Mouse (Mus musculus): ENCODE data around the gene 4932438H23Rik. TPM values are rescaled to one million over a fixed set of nuclear protein-coding genes. Genes with fewer than 3 reads are reported as not detected.

Gene 4932438H23Rik
- polyA plus RNA-seq, 1 experiment from 2014 or later = not detected

DNA sequence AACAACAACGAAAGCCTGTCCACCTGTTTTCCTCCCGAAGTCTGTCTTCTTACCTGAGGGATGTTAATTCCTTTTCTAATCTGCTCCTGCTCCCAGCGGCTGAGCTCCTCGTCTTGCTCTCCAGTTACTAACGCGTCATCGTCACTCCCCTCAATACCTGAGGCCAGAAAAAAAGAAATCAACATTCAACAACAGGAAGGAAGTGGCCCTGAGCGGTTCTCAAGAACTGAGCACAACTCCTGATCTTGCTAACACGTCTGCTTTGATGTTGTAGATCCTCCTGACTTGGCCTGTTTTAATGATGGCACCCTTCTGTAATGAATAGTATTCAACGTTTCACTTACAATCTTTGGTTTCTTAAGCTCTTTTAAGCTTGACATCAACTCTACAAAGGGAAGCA lies 59.1 kb downstream of the 4932438H23Rik start:
- Histone ChIP-seq H3K9me3 (ENCODE audit: control insufficient read depth, low read length) (no peaks in the 10 kb centered on the region), H3K9ac (ENCODE audit: low read length) (no peak overlapping the region), H3K4me3 (ENCODE audit: low read depth, low read length) (no peak overlapping the region), H3K4me2 (ENCODE audit: low read length) (no peak overlapping the region), H3K27me3 (replicated peaks; ENCODE audit: control insufficient read depth, insufficient read depth, low read length) (no peaks in the 10 kb centered on the region), H3K27ac (ENCODE audit: low read depth) (no peak overlapping the region), H3K36me3 (ENCODE audit: control insufficient read depth, insufficient read depth, low read length) (peaks cover 94% of the 10 kb centered on the region), H3K4me1 (replicated peaks; ENCODE audit: control insufficient read depth, insufficient read depth, low read length) (no peaks in the 10 kb centered on the region)
- 91% methylated on average over 10 of the region's 10 CpGs for WGBS
- no peak for DNase-seq (ENCODE audit: low spot score)
- ATAC-seq (replicated peaks; ENCODE audit: low FRiP score, low TSS enrichment, low read depth) = no peak

DNA sequence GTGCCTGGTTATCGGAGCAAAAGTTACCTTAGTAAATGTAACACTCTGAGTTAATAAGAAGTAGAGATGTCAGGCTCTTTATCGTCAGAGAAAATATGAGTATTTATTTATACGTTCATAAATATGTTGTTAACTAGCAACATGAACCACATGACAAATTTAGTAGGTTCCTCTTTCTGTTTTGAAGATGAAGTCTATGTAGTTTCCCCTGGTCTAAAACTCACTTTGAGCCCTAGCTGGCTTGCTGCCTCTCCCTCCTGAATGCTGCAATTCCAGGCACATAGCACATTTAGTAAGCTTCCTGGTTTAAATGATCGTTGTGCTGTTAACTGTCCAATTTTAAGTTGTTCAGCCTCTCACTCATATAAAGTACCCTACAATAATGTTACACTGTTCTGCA lies 64.2 kb downstream of the 4932438H23Rik start:
- Histone ChIP-seq H3K9ac (ENCODE audit: low read length) (no peak overlapping the region), H3K36me3 (ENCODE audit: control insufficient read depth, insufficient read depth, low read length) (peaks cover 94% of the 10 kb centered on the region)
- 94% methylated on average over 4 of the region's 4 CpGs for WGBS

DNA sequence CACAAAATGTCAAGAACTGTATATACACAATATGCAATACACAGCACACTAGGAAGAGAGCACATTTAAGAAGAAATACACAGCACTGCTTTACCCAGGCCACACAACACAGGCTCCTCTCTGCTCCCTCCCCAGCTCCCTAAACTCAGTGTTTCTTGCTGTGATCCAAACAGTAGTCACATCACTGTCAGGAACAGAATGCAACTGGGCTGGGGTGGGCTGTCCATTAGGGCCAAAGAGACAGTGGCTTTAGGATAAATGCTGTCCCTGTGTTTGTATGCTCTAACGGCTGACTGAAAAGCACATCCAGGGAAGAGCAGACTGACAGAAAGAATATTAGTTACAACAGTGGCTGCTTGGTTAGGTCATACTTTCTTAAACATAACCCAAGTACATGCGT lies 65.0 kb downstream of the 4932438H23Rik start:
- Histone ChIP-seq H3K9me3 (ENCODE audit: control insufficient read depth, low read length) (no peaks in the 10 kb centered on the region), H3K4me1 (replicated peaks; ENCODE audit: control insufficient read depth, insufficient read depth, low read length) (no peaks in the 10 kb centered on the region), H3K9ac (ENCODE audit: low read length) (no peak overlapping the region), H3K4me3 (ENCODE audit: low read depth, low read length) (no peak overlapping the region), H3K27me3 (replicated peaks; ENCODE audit: control insufficient read depth, insufficient read depth, low read length) (no peaks in the 10 kb centered on the region), H3K27ac (ENCODE audit: low read depth) (no peak overlapping the region), H3K4me2 (ENCODE audit: low read length) (no peak overlapping the region), H3K36me3 (ENCODE audit: control insufficient read depth, insufficient read depth, low read length) (peaks cover 96% of the 10 kb centered on the region)
- ATAC-seq (replicated peaks; ENCODE audit: low FRiP score, low TSS enrichment, low read depth) = no peak
- no peak for DNase-seq (ENCODE audit: low spot score)
- WGBS = 90% methylated on average over 2 of the region's 2 CpGs

More for the DNA sequence above, 64.2 kb downstream of the 4932438H23Rik start:
- no peaks in the 10 kb centered on the region for H3K27me3 ChIP-seq (replicated peaks; ENCODE audit: control insufficient read depth, insufficient read depth, low read length)
- H3K9me3 ChIP-seq (ENCODE audit: control insufficient read depth, low read length) = no peaks in the 10 kb centered on the region
- no peak for DNase-seq (ENCODE audit: low spot score)
- no peak overlapping the region for H3K27ac ChIP-seq (ENCODE audit: low read depth)
- H3K4me2 ChIP-seq (ENCODE audit: low read length) = no peak overlapping the region
- no peaks in the 10 kb centered on the region for H3K4me1 ChIP-seq (replicated peaks; ENCODE audit: control insufficient read depth, insufficient read depth, low read length)
- ATAC-seq (replicated peaks; ENCODE audit: low FRiP score, low TSS enrichment, low read depth) = no peak
- no peak overlapping the region for H3K4me3 ChIP-seq (ENCODE audit: low read depth, low read length)

DNA sequence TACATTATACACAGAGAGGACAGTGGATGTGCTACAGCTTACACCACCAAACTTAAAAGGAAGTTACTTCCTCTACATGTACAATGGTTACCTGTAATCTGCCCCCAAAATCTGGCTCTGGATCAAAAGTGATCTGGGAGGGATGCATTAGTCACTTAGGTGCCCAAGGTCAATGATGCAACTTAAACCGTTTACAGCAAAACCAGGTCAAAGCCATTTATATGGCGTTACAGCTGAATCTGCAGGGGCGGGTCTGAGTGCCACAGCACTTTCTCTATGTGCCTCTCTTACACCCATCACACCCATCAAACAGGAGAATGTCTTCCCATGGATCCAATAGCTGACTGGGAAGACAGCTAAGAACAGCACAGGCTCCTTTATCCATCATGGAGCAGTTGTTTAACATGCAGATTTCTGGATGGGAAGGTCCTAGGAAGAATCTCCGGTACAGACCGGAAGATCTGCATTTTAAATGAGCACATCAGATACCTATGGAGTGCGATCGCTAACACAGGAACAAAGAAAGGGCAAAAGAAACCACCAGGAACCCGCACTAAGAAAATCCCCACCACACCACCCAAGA lies 65.7 kb downstream of the 4932438H23Rik start:
- no peaks in the 10 kb centered on the region for H3K4me1 ChIP-seq (replicated peaks; ENCODE audit: control insufficient read depth, insufficient read depth, low read length)
- DNase-seq (ENCODE audit: low spot score) = no peak
- no peak overlapping the region for H3K9ac ChIP-seq (ENCODE audit: low read length)
- H3K36me3 ChIP-seq (ENCODE audit: control insufficient read depth, insufficient read depth, low read length) = peaks cover 96% of the 10 kb centered on the region
- no peak overlapping the region for H3K4me2 ChIP-seq (ENCODE audit: low read length)
- ATAC-seq (replicated peaks; ENCODE audit: low FRiP score, low TSS enrichment, low read depth) = no peak
- WGBS = 91% methylated on average over 8 of the region's 8 CpGs
- no peak overlapping the region for H3K27ac ChIP-seq (ENCODE audit: low read depth)
- H3K4me3 ChIP-seq (ENCODE audit: low read depth, low read length) = no peak overlapping the region
- H3K27me3 ChIP-seq (replicated peaks; ENCODE audit: control insufficient read depth, insufficient read depth, low read length) = no peaks in the 10 kb centered on the region
- no peaks in the 10 kb centered on the region for H3K9me3 ChIP-seq (ENCODE audit: control insufficient read depth, low read length)

DNA sequence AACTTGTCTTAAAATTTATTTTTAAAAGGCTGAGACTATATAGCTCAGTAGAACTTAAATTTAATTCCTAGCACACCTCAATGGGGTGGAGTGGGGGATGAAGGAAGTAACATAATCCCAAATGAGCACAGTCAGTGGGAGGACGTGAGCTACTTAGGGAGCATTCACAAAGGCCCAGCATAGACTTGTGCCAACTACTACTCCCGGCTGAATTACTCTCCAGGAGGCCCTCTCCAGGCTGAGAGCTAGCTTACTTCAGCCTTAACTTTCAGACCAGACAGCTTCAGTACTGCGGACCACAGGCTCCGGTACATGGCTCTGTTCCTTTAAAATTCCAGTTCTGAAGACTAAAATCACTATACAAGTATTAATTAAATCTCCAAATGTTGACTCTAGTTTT lies 68.6 kb downstream of the 4932438H23Rik start:
- H3K27me3 ChIP-seq (replicated peaks; ENCODE audit: control insufficient read depth, insufficient read depth, low read length) = no peaks in the 10 kb centered on the region
- DNase-seq (ENCODE audit: low spot score) (no peak), ATAC-seq (replicated peaks; ENCODE audit: low FRiP score, low TSS enrichment, low read depth) (no peak)
- no peak overlapping the region for H3K4me3 ChIP-seq (ENCODE audit: low read depth, low read length)
- no peak overlapping the region for H3K4me2 ChIP-seq (ENCODE audit: low read length)
- peaks cover 95% of the 10 kb centered on the region for H3K36me3 ChIP-seq (ENCODE audit: control insufficient read depth, insufficient read depth, low read length)
- 94% methylated on average over 4 of the region's 4 CpGs for WGBS
- no peak overlapping the region for H3K27ac ChIP-seq (ENCODE audit: low read depth)
- H3K9ac ChIP-seq (ENCODE audit: low read length) = no peak overlapping the region
- 0 out of 2 replicates have a peak, but pooled peaks cover 3% of the 10 kb centered on the region for H3K9me3 ChIP-seq (ENCODE audit: control insufficient read depth, low read length)
- no peaks in the 10 kb centered on the region for H3K4me1 ChIP-seq (replicated peaks; ENCODE audit: control insufficient read depth, insufficient read depth, low read length)

DNA sequence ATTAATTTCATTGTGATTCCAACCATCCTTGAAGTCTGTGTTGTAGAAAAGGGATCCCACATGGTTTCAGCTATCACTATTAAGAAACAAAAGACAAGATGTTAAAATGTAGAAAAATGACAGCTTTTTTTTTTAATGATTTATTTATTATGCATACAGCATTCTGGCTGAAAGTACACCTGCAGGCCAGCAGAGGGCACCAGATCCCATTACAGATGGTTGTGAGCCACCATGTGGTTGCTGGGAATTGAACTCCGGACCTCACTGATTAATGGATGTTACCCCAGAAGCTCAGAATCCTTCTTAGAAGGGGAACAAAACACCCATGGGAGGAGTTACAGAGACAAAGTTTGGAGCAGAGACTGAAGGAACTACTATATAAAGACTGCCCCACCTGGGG lies 71.5 kb downstream of the 4932438H23Rik start:
- WGBS = 74% methylated on average over 1 of the region's 1 CpGs
- H3K9ac ChIP-seq (ENCODE audit: low read length) = no peak overlapping the region
- no peak overlapping the region for H3K4me2 ChIP-seq (ENCODE audit: low read length)
- no peak overlapping the region for H3K27ac ChIP-seq (ENCODE audit: low read depth)
- H3K4me1 ChIP-seq (replicated peaks; ENCODE audit: control insufficient read depth, insufficient read depth, low read length) = no peaks in the 10 kb centered on the region
- ATAC-seq (replicated peaks; ENCODE audit: low FRiP score, low TSS enrichment, low read depth) = no peak
- DNase-seq (ENCODE audit: low spot score) = no peak
- H3K36me3 ChIP-seq (ENCODE audit: control insufficient read depth, insufficient read depth, low read length) = peaks cover 98% of the 10 kb centered on the region
- 0 out of 2 replicates have a peak, but pooled peaks cover 3% of the 10 kb centered on the region for H3K9me3 ChIP-seq (ENCODE audit: control insufficient read depth, low read length)
- H3K4me3 ChIP-seq (ENCODE audit: low read depth, low read length) = no peak overlapping the region
- no peaks in the 10 kb centered on the region for H3K27me3 ChIP-seq (replicated peaks; ENCODE audit: control insufficient read depth, insufficient read depth, low read length)

DNA sequence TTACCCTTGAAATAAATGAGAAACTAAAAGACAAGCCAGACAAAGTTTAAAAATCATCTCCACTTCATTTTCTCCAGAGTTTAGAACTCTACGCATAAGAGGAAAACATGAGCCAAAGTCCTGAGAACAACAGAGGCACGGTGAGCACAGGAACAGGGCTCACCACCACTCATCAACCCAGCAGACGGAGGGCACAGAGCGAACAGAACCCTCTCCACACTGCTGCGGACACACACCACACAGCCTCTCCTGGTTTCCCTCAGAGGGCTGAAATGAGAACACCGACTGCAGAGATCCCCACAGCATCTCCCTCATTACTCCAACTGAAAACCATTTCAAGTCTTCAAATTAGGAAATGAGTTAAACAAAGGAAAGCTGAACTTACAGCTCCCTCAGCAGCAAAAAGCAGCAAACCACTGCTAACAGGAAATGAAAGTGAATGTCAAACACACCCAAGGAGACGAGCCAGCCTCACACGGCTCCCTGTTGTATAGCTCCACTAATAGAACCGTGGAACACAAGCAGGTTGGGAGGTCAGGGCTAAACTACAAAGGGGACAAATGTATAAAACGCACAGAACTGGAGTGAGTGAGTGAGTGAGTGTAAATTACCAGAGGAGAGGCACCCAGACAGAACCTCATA lies 74.0 kb downstream of the 4932438H23Rik start:
- Histone ChIP-seq H3K9ac (ENCODE audit: low read length) (no peak overlapping the region), H3K4me1 (replicated peaks; ENCODE audit: control insufficient read depth, insufficient read depth, low read length) (no peaks in the 10 kb centered on the region), H3K27ac (ENCODE audit: low read depth) (no peak overlapping the region), H3K4me3 (ENCODE audit: low read depth, low read length) (no peak overlapping the region), H3K36me3 (ENCODE audit: control insufficient read depth, insufficient read depth, low read length) (peaks cover 97% of the 10 kb centered on the region), H3K27me3 (replicated peaks; ENCODE audit: control insufficient read depth, insufficient read depth, low read length) (no peaks in the 10 kb centered on the region), H3K9me3 (ENCODE audit: control insufficient read depth, low read length) (0 out of 2 replicates have a peak, but pooled peaks cover 3% of the 10 kb centered on the region), H3K4me2 (ENCODE audit: low read length) (no peak overlapping the region)
- ATAC-seq (replicated peaks; ENCODE audit: low FRiP score, low TSS enrichment, low read depth) (no peak), DNase-seq (ENCODE audit: low spot score) (no peak)
- WGBS = 92% methylated on average over 10 of the region's 10 CpGs

DNA sequence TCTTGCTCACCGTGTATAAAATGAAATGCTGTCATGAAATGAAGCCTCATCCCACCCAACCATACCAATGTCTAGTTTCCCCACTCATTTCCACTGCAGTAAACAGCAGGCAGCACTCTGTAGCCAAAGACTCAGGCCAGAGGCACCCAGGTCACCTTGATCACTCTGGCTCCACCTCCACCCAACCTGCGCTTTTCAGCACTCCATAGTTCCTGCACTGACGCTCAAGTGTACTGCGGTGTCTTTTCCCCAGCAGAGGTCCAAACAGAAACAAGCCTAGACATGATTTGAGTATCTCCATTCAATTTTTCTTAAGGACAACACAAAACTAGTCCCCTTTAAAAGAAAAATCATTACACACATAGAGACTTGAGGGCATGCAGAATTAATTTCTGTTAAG lies 75.4 kb downstream of the 4932438H23Rik start:
- no peak overlapping the region for H3K4me2 ChIP-seq (ENCODE audit: low read length)
- H3K4me1 ChIP-seq (replicated peaks; ENCODE audit: control insufficient read depth, insufficient read depth, low read length) = no peaks in the 10 kb centered on the region
- peaks cover 95% of the 10 kb centered on the region for H3K36me3 ChIP-seq (ENCODE audit: control insufficient read depth, insufficient read depth, low read length)
- H3K27ac ChIP-seq (ENCODE audit: low read depth) = no peak overlapping the region
- 96% methylated on average over 4 of the region's 4 CpGs for WGBS
- H3K4me3 ChIP-seq (ENCODE audit: low read depth, low read length) = no peak overlapping the region
- 0 out of 2 replicates have a peak, but pooled peaks cover 3% of the 10 kb centered on the region for H3K9me3 ChIP-seq (ENCODE audit: control insufficient read depth, low read length)
- ATAC-seq (replicated peaks; ENCODE audit: low FRiP score, low TSS enrichment, low read depth) (no peak), DNase-seq (ENCODE audit: low spot score) (no peak)
- H3K9ac ChIP-seq (ENCODE audit: low read length) = no peak overlapping the region
- no peaks in the 10 kb centered on the region for H3K27me3 ChIP-seq (replicated peaks; ENCODE audit: control insufficient read depth, insufficient read depth, low read length)

DNA sequence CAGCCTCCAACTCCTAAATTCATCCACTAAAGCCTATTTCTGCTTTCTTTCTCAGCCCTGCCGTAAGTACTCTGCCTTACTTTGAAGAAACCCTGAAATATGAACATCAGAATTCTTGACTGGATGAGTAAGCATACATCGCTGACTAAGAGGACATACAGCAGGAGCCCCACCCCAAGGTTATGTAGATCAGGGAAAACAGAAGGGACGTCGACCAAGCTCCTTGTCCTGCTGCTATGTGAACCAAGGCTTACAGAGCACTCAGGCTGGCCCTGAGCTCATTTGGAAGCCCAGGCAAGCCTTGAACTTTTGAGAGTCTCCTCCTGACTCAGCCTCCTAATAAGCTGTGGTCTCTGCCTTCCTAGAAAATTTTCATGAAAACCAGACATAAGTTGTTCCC lies 79.2 kb downstream of the 4932438H23Rik start:
- WGBS = 92% methylated on average over 4 of the region's 4 CpGs
- ATAC-seq (replicated peaks; ENCODE audit: low FRiP score, low TSS enrichment, low read depth) (no peak), DNase-seq (ENCODE audit: low spot score) (no peak)
- no peak overlapping the region for H3K9ac ChIP-seq (ENCODE audit: low read length)
- no peak overlapping the region for H3K4me3 ChIP-seq (ENCODE audit: low read depth, low read length)
- H3K4me1 ChIP-seq (replicated peaks; ENCODE audit: control insufficient read depth, insufficient read depth, low read length) = peaks cover 8% of the 10 kb centered on the region
- no peak overlapping the region for H3K27ac ChIP-seq (ENCODE audit: low read depth)
- H3K9me3 ChIP-seq (ENCODE audit: control insufficient read depth, low read length) = no peaks in the 10 kb centered on the region
- no peaks in the 10 kb centered on the region for H3K27me3 ChIP-seq (replicated peaks; ENCODE audit: control insufficient read depth, insufficient read depth, low read length)
- no peak overlapping the region for H3K4me2 ChIP-seq (ENCODE audit: low read length)
- H3K36me3 ChIP-seq (ENCODE audit: control insufficient read depth, insufficient read depth, low read length) = peaks cover 74% of the 10 kb centered on the region
